ENCODE assay signal across 14 mouse cellular contexts in genomic region chr12:98458516-98458915, GRCm38 (mm10).
DNase-seq lines count a peak whose midpoint lies in the region; ATAC-seq and TF ChIP-seq lines count a peak whose summit lies in the region.
"Had no signal": no experiment of that assay in that cellular context is flagged by ENCODE, and none has a peak within 500 bp of the region (broad histone marks: within the 10 kb centered on the region; RNA-seq: fewer than 3 reads in every experiment).

No protein-coding gene starts in this region.

- 86% methylated on average over 5 of the region's 5 CpGs for WGBS in heart, embryonic 11.5 days (ENCODE audit: insufficient replicate concordance)

- no peak overlapping the region for H3K9ac ChIP-seq in heart, embryonic 11.5 days (ENCODE audit: low read depth, low read length)
- H3K9ac ChIP-seq: lung, embryonic 15.5 days had no signal

- no peaks in the 10 kb centered on the region for H3K9me3 ChIP-seq in heart, embryonic 11.5 days (replicated peaks; ENCODE audit: control insufficient read depth, low read length)
- H3K9me3 ChIP-seq: lung, embryonic 15.5 days had no signal

- no peaks in the 10 kb centered on the region for H3K27me3 ChIP-seq in heart, embryonic 11.5 days (ENCODE audit: control insufficient read depth, insufficient read depth, low read length)
- H3K27me3 ChIP-seq: lung, embryonic 15.5 days had no signal

- no peaks in the 10 kb centered on the region for H3K36me3 ChIP-seq in heart, embryonic 11.5 days (ENCODE audit: control insufficient read depth, insufficient read depth, low read length)
- H3K36me3 ChIP-seq: lung, embryonic 15.5 days had no signal

- no peak overlapping the region for H3K4me3 ChIP-seq in left cerebral cortex, adult 2 months
- no peak overlapping the region for H3K4me3 ChIP-seq in heart, embryonic 11.5 days (ENCODE audit: low read depth, low read length)
- H3K4me3 ChIP-seq: lung, embryonic 15.5 days had no signal

- TF ChIP-seq CTCF in left cerebral cortex, adult 2 months (IDR thresholded peaks at IDR 0.05): no peak

- ATAC-seq in heart, embryonic 11.5 days (replicated peaks; ENCODE audit: insufficient number of reproducible peaks, low FRiP score, low TSS enrichment): no peak

- no peak overlapping the region for H3K27ac ChIP-seq in left cerebral cortex, adult 2 months
- no peak overlapping the region for H3K27ac ChIP-seq in heart, embryonic 11.5 days (ENCODE audit: low read depth, low read length)
- H3K27ac ChIP-seq: kidney, postnatal 0 days; lung, embryonic 15.5 days had no signal

- DNase-seq in frontal cortex, adult 2 months (ENCODE audit: extremely low spot score in 1 of 2, low spot score in 1 of 2): peak; percentile 15 to 64
- DNase-seq in frontal cortex, postnatal 25 days (ENCODE audit: low spot score in 2 of 2): no peak
- peak; percentile 11 to 18 for DNase-seq in left cerebral cortex, postnatal 36 days (ENCODE audit: low spot score in 2 of 2)
- DNase-seq in left cerebral cortex, adult 2 months (ENCODE audit: extremely low spot score in 1 of 2, low spot score in 2 of 2): no peak
- peak; percentile 65 for DNase-seq in cerebellum, adult 11 months
- DNase-seq in cerebellum, postnatal 14 days: peak; percentile 63 to 85
- DNase-seq in thymus, postnatal 14 days: no peak
- DNase-seq: adrenal gland, postnatal 10 days; heart, adult 18-20 months; right cerebral cortex, postnatal 14 days; thymus, adult 2 months had no signal

- H3K4me1 ChIP-seq in heart, embryonic 11.5 days (ENCODE audit: control insufficient read depth, insufficient read depth, low read length): no peaks in the 10 kb centered on the region
- H3K4me1 ChIP-seq: lung, embryonic 15.5 days had no signal

- intact Hi-C loops in left cerebral cortex, postnatal 36 days (cut with DNase I): no loop called here
- intact Hi-C loops in left cerebral cortex, adult 2 months (cut with DNase I): loop anchor here (2.0 to 5.0 kb wide), 3 partner anchors 76 to 116 kb away; no protein-coding TSS in a partner anchor

- H3K4me2 ChIP-seq in heart, embryonic 11.5 days: no peak overlapping the region
- H3K4me2 ChIP-seq: lung, embryonic 15.5 days had no signal

Comparison
In these comparisons a context has a peak if more than half of its experiments do, and no peak if none do; other contexts are left out.
1. DNase-seq: peak in frontal cortex, adult 2 months (2 of 2), left cerebral cortex, postnatal 36 days (2 of 2), cerebellum, adult 11 months (single experiment) and cerebellum, postnatal 14 days (2 of 2); none in frontal cortex, postnatal 25 days (0 of 2), left cerebral cortex, adult 2 months (0 of 2) and thymus, postnatal 14 days (single experiment).